Mouse (Mus musculus) cerebellum, postnatal 10 days (tissue): ENCODE measurements around the gene Hdgfl3.
A peak's percentile ranks its signal among the peaks of the same experiment; 100 is the strongest.

Source experiments
- DNase-seq, 2 experiments: peaks; one replicate each; pipeline ENCODE4 v3.0.0; 2021; ENCODE audit warnings: mixed read lengths in 2 of 2

Hdgfl3 gene

GRCm38 (mm10) chr7:81934267-81934745, at the start of gene Hdgfl3:
Gene Hdgfl3, minus strand, starts transcription at chr7:81934473.
- peak; percentile 93 to 94 for DNase-seq

- no peak for DNase-seq
Measured at GRCm38 (mm10) chr7:81983651-81984050, 49.4 kb upstream of the Hdgfl3 start.

GRCm38 (mm10) chr7:81978304-81978703, 44.0 kb upstream of the Hdgfl3 start:
- no peak for DNase-seq

- no peak for DNase-seq
Measured at GRCm38 (mm10) chr7:81974616-81975015, 40.3 kb upstream of the Hdgfl3 start.

- no peak for DNase-seq
Measured at GRCm38 (mm10) chr7:81973939-81974338, 39.7 kb upstream of the Hdgfl3 start.

- no peak for DNase-seq
Measured at GRCm38 (mm10) chr7:81973339-81973738, 39.1 kb upstream of the Hdgfl3 start.

GRCm38 (mm10) chr7:81968975-81969374, 34.7 kb upstream of the Hdgfl3 start:
- no peak for DNase-seq

- DNase-seq, result no peak
Measured at GRCm38 (mm10) chr7:81968451-81968850, 34.2 kb upstream of the Hdgfl3 start.

- no peak for DNase-seq
Measured at GRCm38 (mm10) chr7:81966195-81966594, 31.9 kb upstream of the Hdgfl3 start.

GRCm38 (mm10) chr7:81959704-81960103, 25.4 kb upstream of the Hdgfl3 start:
- DNase-seq, result peak; percentile 61 to 77

GRCm38 (mm10) chr7:81954208-81954846, 20.1 kb upstream of the Hdgfl3 start:
- DNase-seq, result peak; percentile 43 to 57

GRCm38 (mm10) chr7:81950499-81950898, 16.2 kb upstream of the Hdgfl3 start:
- no peak for DNase-seq

GRCm38 (mm10) chr7:81945398-81945797, 11.1 kb upstream of the Hdgfl3 start:
- peak; percentile 32 to 45 for DNase-seq

- no peak for DNase-seq
Measured at GRCm38 (mm10) chr7:81934806-81935205, 533 bp upstream of the Hdgfl3 start.

- DNase-seq, result peak; percentile 88
Measured at GRCm38 (mm10) chr7:81933601-81934266, 539 bp downstream of the Hdgfl3 start.

GRCm38 (mm10) chr7:81933061-81933600, 1.1 kb downstream of the Hdgfl3 start:
- DNase-seq, result peak; percentile 38 to 59

GRCm38 (mm10) chr7:81932521-81933045, 1.7 kb downstream of the Hdgfl3 start:
- no peak for DNase-seq

- no peak for DNase-seq
Measured at GRCm38 (mm10) chr7:81928998-81929397, 5.3 kb downstream of the Hdgfl3 start.

- DNase-seq, result no peak
Measured at GRCm38 (mm10) chr7:81921379-81921952, 12.8 kb downstream of the Hdgfl3 start.

- no peak for DNase-seq
Measured at GRCm38 (mm10) chr7:81920314-81920713, 14.0 kb downstream of the Hdgfl3 start.

- DNase-seq, result peak; percentile 83 to 89
Measured at GRCm38 (mm10) chr7:81918316-81918715, 16.0 kb downstream of the Hdgfl3 start.

- no peak for DNase-seq
Measured at GRCm38 (mm10) chr7:81904926-81905325, 29.3 kb downstream of the Hdgfl3 start.

GRCm38 (mm10) chr7:81904094-81904493, 30.2 kb downstream of the Hdgfl3 start:
- DNase-seq, result no peak
